Mouse (Mus musculus) embryonic fibroblast, embryonic 13.5 days (primary cell): ENCODE data around the gene Irf8.

Experiments used
- CTCF ChIP-seq: IDR thresholded peaks from 2 replicates; pipeline ENCODE4 v1.5.1; 2011; ENCODE audit warnings: mild to moderate bottlenecking, control low read depth, low read length, moderate library complexity, borderline replicate concordance; ENCODE audit not compliant: insufficient read depth
- POLR2A ChIP-seq: IDR thresholded peaks from 2 replicates; pipeline ENCODE4 v1.6.1; 2011; ENCODE audit warnings: low read depth, mild to moderate bottlenecking, control low read depth, low read length, moderate library complexity

- TF ChIP-seq CTCF: peak; percentile 97
- TF ChIP-seq POLR2A: no peak
Observed at GRCm38 (mm10) chr8:120795944-120796635, 59.9 kb downstream of the Irf8 start.
